Mouse (Mus musculus) gonadal fat pad, adult 2 months (tissue): ENCODE data around the gene Krtap10-4. TPM values are rescaled to one million over a fixed set of nuclear protein-coding genes. Genes with fewer than 3 reads are reported as not detected.
"Not testable (repeated sequence)": the region's sequence is repeated elsewhere in the genome, so short reads cannot be mapped to it uniquely, and the experiment has no call there.

ENCODE experiments used
- DNase-seq: peaks from one replicate; pipeline ENCODE4 v3.0.0-alpha.2; 2012; ENCODE audit warnings: low read depth
- polyA plus RNA-seq: library from polyadenylated mRNA; depleted of rRNA; stranded (reverse); fragments of >200 nt; gene quantifications from 2 replicates; pipeline ENCODE4 v1.2.3, GENCODE M21; 2012; rRNA removed

Gene Krtap10-4
- polyA plus RNA-seq: not detected in 2 replicates

DNA sequence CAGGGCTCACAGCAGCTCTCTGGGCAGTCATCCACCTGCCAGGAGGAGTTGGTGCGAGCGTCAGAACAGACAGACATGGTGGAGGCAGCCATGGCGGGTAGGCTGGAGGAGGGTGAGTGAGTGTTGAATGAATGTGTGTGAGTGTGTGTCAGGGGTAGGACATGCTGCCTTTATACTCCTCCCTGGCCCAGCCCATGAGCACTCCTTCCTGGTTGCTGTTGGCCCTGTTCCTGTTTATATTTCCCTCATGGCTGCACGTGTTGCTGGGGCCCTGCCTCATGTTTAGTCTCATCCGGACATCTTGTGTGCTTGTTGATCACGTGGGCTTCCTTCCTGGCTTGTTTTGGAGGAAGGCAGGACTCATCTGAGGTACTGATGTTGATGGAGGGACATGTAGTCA lies at the start of gene Krtap10-4:
Gene Krtap10-4 (minus strand): TSS at position 145 of the 400 bp plus-strand sequence.
- no peak for DNase-seq

DNA sequence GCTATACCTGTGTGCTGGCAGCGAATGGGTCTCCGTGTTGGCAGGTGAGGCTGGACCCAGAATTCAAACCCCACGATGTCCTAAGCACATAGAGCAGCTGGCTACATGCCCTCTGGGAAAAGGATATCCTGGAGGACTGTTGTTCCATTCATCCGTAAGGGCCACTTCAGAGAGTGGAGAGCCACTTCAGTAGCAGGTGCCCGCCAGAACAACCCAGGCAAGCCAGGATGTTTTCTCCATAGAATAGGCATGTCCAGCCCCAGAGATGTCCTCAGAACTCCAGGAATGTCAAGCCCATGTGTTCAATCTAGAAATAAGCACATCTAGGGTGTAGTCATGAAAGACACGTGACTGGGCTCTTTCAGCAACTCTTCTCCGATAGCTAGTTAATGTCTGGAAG lies 42.8 kb upstream of the Krtap10-4 start:
- DNase-seq: no peak

DNA sequence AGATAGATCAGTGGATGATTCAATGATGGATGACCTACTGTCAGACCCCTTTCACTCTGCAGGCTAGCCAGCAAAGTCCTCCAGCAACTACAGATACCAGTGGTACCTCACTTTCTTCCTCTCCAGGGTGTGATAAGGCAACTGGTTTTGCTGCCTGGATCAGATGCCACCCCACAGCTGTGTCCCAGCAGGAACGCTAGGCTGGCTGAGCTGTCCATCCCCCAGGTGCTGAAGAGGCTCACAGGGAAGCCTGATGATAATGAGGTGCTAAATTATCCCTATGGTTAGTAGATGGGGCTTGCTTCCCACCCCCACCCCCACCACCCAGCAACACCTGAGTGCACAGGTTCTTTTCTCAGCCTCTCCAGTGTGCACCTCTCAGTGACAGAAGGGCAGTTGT lies 40.7 kb upstream of the Krtap10-4 start:
- no peak for DNase-seq

DNA sequence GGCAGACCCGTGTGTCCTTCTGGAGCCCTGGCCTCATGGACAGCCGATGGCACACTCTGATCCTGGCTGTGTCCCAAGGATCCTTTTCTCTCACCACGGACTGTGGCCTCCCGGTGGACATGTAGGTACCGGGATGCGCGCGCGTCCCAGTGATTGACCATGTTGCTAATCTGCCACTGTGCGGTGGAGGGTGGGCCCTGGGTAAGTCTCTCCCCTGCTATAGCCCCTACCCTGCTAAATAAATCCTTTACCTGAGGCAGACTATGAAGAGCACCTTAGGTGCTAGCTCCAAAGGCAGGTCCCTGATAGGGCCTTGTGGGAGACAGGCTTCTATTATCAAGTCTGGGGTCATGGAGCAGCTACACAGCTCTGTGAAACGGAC lies 37.9 kb upstream of the Krtap10-4 start:
- no peak for DNase-seq

DNA sequence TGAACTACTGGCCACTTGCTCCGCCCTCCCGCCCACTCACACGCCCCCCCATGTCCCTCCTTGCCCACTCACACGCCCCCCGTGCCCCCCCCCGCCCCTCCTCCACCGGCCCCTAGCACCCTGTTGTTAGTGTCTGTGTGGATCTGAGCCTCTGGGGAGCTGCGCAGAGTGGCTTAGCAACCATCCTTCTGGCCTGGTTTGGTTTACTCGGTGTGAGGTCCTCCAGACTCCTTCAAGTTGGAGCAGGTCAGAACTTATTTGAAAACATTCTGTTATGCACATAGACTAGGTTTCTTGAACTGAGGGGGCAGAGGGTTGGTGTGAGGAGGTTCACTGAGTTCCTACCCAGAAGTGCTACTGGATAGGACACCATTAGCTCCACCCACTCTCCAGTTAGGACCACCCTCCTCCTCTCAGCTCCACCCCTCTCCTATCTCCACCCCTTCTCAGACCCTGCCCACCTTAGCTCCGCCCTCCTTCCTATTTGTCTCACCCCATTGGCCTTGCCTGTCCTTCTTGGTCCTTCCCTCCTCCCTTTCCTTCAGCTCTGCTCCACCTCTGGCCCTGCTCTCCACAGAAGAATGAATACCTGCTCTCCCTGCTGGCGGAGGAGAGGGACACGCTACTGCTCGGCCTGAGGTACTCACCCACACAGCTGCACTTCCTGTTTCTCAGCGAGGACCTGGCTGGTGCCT lies 37.3 kb upstream of the Krtap10-4 start:
- peak; percentile 63 for DNase-seq

DNA sequence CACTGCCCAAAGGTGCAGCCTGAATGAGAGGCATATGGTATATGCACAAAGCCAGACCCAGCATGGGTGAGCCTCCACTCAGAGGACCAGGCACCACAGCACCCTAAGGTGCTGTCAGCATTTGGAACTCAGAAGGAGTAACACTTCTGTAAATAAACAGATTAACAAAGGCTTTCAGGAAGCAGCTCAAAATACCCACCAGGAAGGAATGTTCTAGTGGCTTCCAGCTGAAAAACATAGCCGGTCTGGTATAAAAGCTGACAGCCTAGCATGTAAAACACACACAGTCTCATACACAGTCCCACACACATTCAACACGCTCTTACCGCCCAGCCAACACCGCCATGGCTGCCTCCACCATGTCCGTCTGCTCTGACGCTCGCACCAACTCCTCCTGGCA lies 34.8 kb upstream of the Krtap10-4 start, which contains the start of gene Gm3285:
Gene Gm3285 (plus strand): TSS at position 301 of the 400 bp plus-strand sequence.
- DNase-seq: no peak

DNA sequence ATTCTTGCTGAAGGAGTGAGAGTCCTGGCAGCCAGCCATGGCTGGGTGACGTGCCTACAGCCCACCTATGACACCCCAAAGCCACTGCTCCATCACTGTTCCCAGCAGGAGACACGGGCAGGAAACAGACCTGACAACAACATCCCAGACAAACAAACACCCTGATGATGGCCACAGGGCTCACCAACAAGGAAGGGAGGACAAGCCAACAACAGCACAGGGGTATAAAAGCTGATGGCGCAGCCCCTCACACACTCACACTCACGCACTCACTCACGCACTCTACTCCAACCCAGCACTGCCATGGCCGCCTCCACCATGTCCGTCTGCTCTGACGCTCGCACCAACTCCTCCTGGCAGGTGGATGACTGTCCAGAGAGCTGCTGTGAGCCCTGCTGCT lies 25.7 kb upstream of the Krtap10-4 start, which contains the start of gene Gm10318:
Gene Gm10318 (plus strand): TSS at position 301 of the 400 bp plus-strand sequence.
- no peak for DNase-seq

DNA sequence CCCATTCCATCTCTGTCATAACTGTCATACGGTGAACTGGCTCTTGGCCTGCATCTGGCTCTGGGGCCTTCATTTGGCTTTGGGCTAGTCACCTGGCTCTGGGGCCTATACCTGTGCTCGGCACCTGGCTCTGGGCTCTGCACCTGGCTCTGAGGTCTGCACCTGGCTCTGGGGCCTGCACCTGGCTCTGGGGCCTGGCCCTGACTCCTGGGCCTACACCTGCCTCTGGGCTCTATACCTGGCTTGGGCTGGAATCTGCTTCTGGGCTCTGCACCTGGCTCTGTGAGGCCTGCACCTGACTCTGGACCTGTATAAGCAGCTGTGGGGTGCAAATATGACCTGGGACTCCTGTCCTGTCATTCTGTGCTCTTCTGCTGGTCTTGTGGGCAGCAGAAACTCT lies 20.6 kb upstream of the Krtap10-4 start:
- no peak for DNase-seq

DNA sequence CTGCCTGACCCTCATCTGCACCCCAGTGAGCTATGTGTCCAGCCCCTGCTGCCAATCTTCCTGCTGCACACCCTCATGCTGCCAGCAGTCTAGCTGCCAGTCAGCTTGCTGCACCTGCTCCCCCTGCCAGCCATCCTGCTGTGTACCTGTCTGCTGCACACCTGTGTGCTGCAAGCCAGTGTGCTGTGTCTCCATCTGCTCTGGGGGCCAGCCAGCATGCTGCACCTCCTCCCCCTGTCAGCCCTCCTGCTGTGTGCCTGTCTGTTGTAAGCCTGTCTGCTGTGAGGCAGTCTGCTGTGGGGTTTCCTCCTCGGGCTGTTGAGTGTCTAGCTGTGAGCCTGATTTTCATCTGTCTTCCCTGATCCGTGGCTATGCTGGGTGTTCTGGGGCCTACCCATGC lies 20.1 kb upstream of the Krtap10-4 start:
- DNase-seq: no peak

DNA sequence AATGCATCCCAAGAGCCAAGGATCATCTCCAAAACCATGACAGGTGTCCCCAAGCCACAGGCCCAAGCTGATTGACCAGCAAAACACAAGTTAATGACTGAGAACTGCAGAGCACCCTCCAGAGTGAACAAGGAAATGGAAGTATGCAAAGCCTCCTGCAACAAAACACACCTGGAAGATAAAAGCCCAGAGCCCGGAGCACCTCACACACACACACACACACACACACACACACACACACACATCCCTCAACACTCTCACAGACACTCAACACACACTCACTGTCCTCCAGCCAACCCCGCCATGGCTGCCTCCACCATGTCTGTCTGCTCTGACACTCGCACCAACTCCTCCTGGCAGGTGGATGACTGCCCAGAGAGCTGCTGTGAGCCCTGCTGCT lies 19.6 kb upstream of the Krtap10-4 start, which contains the start of gene Gm36176:
Gene Gm36176 (plus strand): TSS at position 301 of the 400 bp plus-strand sequence.
- no peak for DNase-seq

DNA sequence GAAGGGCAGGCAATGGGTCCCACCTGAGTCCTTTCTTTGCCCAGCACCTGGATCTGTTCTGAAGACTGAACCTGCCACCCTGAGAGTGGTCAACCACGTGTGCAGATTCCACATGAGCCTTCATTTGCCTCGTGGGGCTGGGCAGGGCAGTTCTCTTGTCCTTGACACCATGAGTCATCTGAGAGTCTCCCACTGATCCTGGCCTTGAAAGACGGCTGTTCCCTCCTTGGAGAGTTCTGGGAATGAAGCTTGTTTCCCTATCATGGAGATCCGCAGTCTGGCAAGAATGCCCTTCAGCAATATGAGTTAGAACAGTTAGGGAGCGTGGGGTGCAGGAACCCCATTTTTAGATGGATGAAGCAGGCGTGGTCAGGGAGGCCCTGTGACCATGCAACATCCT lies 12.1 kb upstream of the Krtap10-4 start:
- DNase-seq: no peak

DNA sequence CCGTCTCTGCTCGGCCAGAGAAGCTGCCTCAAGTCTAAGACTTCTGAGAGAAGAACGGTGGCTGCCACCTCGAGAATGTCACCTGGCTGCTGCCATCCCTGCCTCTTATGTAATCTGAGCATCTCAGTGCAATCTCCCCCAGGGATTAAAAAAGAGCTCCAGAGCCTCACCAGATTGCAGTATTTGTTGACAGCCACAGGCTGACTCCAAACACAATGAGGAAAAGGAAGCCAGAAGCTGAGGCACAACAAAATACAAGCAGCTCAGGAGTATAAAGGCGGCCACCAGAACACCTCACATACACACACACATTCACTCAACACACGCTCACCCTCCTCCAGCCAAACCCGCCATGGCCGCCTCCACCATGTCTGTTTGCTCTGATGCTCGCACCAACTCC lies 8.8 kb upstream of the Krtap10-4 start, which contains the start of gene Krtap10-10:
Gene Krtap10-10 (plus strand): TSS at position 301 of the 400 bp plus-strand sequence.
- DNase-seq: no peak

DNA sequence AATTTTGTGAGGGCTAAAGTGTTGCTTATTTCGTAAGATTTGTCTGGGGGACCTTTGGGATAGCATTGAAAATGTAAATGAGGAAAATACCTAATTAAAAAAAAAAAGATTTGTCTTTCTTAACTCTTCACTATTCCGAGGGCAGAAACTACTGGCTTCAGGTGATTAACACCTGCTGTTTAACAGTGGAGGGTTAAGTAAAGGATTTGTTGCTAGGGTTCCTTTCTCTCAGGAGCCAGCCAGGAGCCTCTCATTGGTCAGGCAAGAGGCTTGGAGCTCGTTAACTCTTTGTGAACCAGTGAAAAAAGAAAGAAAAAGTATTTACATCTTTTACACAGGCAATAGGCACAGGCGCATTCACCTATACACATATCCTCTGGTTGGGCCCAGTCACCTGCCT lies 7.7 kb downstream of the Krtap10-4 start:
- no peak for DNase-seq

DNA sequence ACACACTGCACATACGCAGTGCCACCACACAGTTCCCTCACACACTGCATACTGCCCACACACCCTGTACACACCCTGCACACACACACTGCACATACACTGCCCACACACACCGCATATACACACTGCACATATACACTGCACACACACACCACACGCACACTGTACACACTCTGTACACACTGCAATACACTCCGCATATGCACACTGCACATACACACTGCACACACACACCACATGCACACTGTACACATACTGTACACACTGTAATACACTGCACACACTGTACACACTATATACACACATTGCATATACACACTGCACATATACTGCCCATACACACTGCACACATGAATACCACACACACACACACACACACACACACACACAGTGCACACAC lies 8.4 kb downstream of the Krtap10-4 start:
- DNase-seq: no peak

DNA sequence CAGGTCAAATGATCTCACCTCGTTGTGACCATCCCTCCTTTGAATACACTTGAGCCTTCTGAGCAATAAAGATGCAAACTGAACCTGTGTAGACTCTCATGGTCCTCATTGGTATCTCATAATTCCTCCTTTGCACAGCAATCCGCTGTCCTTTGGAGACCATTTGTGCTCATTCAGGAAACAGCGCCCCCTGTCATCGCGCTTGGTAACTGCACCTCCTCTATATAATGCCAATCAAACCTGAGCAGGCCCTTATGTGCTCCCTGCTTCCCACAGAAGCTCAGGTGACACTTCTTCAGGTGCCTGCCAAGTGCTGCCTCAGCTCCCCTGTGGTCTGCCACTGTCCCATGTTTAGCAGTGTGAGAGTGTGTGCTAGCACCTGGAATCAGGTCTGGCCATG lies 11.4 kb downstream of the Krtap10-4 start:
- DNase-seq: no peak

DNA sequence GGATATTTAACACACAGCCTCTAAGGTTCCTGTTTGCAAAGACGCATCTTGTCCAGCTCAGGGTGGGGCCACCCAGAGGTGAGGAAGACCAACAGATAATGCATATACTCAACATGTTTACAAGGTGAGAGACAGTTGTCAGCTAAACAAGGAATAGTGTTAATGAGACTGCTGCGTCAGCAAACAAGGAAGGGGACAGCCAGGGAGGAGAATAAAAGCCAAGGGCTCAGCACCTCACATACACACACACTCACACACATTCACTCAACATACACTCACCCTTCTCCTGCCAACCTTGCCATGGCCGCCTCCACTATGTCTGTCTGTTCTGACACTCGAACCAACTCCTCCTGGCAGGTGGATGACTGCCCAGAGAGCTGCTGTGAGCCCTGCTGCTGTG lies 12.5 kb downstream of the Krtap10-4 start, which contains the start of gene Gm2696:
Gene Gm2696 (plus strand): TSS at position 301 of the 400 bp plus-strand sequence.
- no peak for DNase-seq

DNA sequence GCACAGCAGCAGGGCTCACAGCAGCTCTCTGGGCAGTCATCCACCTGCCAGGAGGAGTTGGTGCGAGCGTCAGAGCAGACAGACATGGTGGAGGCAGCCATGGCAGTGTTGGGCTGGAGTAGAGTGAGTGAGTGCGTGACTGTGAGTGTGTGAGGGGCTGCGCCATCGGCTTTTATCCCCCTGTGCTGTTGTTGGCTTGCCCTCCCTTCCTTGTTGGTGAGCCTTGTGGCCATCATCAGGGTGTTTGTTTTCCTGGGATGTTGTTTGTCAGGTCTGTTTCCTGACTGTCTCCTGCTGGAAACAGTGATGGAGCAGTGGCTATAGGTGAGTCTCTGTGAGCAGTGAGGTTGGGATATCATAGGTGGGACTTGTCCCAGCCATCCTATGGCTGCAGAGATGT lies 15.2 kb downstream of the Krtap10-4 start, which contains the start of gene Gm9507:
Gene Gm9507 (minus strand): TSS at position 101 of the 400 bp plus-strand sequence.
- no peak for DNase-seq

DNA sequence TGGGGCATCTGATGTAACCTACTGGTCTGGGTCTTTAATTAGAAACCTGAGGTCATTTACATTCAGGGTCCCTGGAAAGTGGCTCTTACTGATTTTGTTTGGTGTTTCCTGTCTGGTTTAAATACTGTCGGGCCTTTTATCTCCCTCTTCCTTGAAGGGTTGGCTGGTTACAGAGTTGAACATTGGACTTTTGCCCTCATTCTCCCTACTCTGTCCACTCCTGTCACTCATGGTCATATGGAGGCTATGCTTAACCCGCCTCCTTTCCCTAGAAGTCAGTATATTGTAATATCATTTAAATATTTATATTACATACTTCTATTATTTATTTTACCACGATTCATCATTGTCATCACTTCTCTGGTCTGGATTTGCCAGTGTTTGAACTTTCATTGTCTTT lies 22.8 kb downstream of the Krtap10-4 start:
- no peak for DNase-seq

DNA sequence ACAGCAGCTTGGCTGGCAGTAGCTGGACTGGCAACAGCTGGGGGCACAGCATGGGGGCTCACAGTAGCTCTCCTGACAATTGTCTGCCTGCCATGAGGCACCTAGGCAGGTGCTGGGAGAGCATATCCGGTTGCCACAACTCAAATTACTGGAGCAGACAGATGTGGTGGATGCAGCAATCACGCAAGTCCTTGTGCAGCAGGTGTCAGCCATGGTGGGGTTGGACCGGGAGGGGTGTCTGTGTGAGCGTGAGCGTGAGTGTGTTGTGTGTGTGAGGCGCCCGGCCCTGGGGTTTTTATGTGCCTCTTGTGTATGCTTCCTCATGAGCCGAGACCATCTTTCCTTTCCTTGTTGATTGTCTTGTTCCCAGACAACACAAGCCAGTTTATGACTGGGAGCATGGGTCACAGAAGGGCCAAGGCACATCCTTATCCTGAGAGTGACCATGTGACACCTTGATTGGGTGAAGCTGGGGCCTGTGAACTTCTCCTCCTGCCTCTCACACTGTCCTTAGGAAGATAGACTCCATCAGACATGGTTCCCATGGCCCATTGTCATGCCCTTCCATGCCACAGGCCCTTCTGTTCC lies 27.9 kb downstream of the Krtap10-4 start, which contains the start of gene Gm19668:
Gene Gm19668 (minus strand): TSS at position 213 of the 588 bp plus-strand sequence.
- DNase-seq: no peak

DNA sequence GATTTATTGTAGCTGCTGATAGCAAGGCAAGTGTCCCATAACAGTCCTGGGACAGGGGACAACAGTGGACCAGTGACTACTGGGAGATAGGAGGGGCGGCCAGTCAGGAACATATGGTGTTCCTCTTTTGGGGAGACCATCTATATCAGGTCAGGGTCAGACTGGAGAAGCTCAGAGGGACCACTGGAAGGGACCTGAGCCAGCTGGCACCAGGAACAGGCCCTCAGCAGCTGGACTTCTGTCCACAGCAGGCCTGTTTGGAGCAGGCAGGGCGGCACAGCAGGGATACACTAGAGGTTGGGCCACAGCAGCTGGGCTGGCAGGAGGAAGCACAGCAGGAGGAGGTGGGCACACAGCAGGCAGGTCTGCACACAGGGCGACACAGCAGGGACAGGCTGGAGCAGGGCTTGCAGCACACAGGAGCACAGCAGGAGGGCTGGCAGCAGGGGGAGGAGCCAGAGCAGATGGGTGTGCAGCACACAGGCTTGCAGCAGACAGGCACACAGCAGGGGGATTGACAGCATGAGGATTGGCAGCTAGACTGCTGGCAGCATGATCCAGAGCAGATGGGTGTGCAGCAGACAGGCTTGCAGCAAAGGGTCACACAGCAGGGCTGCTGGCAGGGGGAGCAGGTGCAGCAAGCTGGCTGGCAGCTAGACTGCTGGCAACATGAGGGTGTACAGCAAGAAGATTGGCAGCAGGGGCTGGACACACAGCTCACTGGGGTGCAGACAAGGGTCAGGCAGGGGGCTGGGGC lies 28.6 kb downstream of the Krtap10-4 start:
- not testable (repeated sequence) for DNase-seq

DNA sequence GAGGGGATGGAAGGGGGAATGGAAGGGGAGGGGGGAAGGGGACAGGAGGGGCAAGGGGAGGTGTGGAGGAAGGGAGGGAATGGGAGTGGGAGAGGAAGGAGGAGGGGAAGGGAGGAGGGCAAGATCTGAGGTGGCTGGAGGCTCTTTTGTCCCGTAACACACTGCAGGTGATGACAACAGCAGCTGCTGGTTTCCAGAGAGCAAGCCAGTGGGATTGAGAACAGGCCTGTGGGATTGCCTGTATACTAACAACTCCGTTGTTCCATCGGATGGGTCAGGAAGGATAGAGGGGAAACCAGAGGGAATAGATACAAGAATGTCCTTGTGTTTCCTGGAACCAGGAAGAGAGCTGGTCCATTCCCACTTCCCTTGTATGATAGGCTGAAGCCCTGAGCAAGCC lies 29.2 kb downstream of the Krtap10-4 start:
- DNase-seq: no peak

DNA sequence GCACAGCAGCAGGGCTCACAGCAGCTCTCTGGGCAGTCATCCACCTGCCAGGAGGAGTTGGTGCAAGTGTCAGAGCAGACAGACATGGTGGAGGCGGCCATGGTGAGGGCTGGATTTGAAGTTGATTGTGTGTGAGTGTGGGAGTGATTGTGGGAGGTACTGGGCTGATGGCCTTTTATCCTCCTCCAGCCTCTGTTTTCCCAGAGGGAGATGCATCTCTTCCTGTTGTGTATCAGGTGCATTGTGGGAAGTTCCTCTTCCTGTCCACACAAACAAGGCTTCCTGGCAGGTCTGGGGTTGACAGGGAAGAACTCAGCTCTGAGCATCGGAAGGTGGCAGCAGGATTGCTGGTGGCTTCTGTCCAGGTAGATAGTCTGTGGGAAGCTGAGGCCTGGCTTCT lies 31.9 kb downstream of the Krtap10-4 start, which contains the start of gene Gm9639:
Gene Gm9639 (minus strand): TSS at position 101 of the 400 bp plus-strand sequence.
- DNase-seq: no peak
